Mouse (Mus musculus): ENCODE measurements at regions not wholly inside any gene's neighbourhood (a gene's known extent, or its start where the extent isn't known, plus 50 kb on each side); places are given as distances from the start of the nearest gene placed in this dataset.

DNA sequence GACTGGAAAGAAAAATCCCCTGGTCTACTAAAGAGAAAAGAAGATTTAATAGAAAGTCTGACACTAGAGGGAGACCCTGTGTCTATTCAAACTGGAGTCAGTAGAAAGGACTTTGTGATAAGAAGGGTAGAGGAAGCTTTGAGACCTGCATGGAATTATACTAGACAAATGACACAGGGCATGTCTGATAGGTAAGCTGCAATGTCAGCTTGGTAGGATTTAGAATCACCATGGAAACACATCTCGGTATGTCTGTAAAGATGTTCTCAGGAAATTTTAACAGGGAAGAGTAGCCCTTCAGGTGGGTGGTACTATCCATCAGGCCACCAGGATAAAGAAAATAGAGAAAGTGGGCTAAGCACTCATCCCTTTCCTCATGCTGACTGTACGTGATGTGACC lies 178.8 kb upstream of the Tac1 start:
- TF ChIP-seq POLR2A (IDR thresholded peaks at IDR 0.05; ENCODE audit: insufficient read length, low read depth) (no peak), MYOD1 (IDR thresholded peaks at IDR 0.05; ENCODE audit: control insufficient read depth in 1 of 3, insufficient read length in 2 of 3, low read depth in 2 of 3) (no peak), TCF12 (IDR thresholded peaks at IDR 0.05; ENCODE audit: insufficient read depth, poor library complexity, severe bottlenecking) (no peak), MYOG (IDR thresholded peaks at IDR 0.05; ENCODE audit: control insufficient read depth in 1 of 3, insufficient read depth in 1 of 3, insufficient read length in 2 of 3, low read depth in 2 of 3) (no peak)
